Mouse (Mus musculus) liver, adult (tissue): ENCODE measurements around the gene Pltp.

Experiments
- GATA4 ChIP-seq: IDR thresholded peaks from 2 replicates; pipeline ENCODE4 v1.6.1; 2014; ENCODE audit warnings: mild to moderate bottlenecking, low read length; ENCODE audit not compliant: insufficient replicate concordance

Gene Pltp

GRCm38 (mm10) chr2:164857101-164857821, at the start of gene Pltp:
Pltp (minus strand) TSS chr2:164857711.
- TF ChIP-seq GATA4: no peak

GRCm38 (mm10) chr2:164906071-164906470, 48.6 kb upstream of the Pltp start:
- TF ChIP-seq GATA4: no peak

- TF ChIP-seq GATA4: no peak
These were observed 46.0 kb upstream of the Pltp start for GRCm38 (mm10) chr2:164903496-164903895.

- TF ChIP-seq GATA4: no peak
These were observed 43.9 kb upstream of the Pltp start for GRCm38 (mm10) chr2:164901380-164901779.

- no peak for TF ChIP-seq GATA4
These were observed 42.4 kb upstream of the Pltp start for GRCm38 (mm10) chr2:164899723-164900459.

GRCm38 (mm10) chr2:164899034-164899433, 41.5 kb upstream of the Pltp start:
- TF ChIP-seq GATA4: no peak

GRCm38 (mm10) chr2:164898008-164898407, 40.5 kb upstream of the Pltp start:
- no peak for TF ChIP-seq GATA4

- TF ChIP-seq GATA4: no peak
These were observed 38.4 kb upstream of the Pltp start for GRCm38 (mm10) chr2:164895885-164896284.

- no peak for TF ChIP-seq GATA4
These were observed 37.1 kb upstream of the Pltp start for GRCm38 (mm10) chr2:164894644-164895043.

GRCm38 (mm10) chr2:164894048-164894447, 36.5 kb upstream of the Pltp start:
- no peak for TF ChIP-seq GATA4

- TF ChIP-seq GATA4: no peak
These were observed 35.2 kb upstream of the Pltp start for GRCm38 (mm10) chr2:164892696-164893216.

- no peak for TF ChIP-seq GATA4
These were observed 34.6 kb upstream of the Pltp start for GRCm38 (mm10) chr2:164891908-164892695.

GRCm38 (mm10) chr2:164891056-164891834, 33.7 kb upstream of the Pltp start:
- TF ChIP-seq GATA4: no peak

GRCm38 (mm10) chr2:164890411-164891049, 33.0 kb upstream of the Pltp start:
- no peak for TF ChIP-seq GATA4
